Mouse (Mus musculus): ENCODE data around the gene Ccdc127. TPM values are rescaled to one million over a fixed set of nuclear protein-coding genes. Genes with fewer than 3 reads are reported as not detected.

The Ccdc127 gene
- polyA plus RNA-seq, 1 experiment: 28.9 TPM

DNA sequence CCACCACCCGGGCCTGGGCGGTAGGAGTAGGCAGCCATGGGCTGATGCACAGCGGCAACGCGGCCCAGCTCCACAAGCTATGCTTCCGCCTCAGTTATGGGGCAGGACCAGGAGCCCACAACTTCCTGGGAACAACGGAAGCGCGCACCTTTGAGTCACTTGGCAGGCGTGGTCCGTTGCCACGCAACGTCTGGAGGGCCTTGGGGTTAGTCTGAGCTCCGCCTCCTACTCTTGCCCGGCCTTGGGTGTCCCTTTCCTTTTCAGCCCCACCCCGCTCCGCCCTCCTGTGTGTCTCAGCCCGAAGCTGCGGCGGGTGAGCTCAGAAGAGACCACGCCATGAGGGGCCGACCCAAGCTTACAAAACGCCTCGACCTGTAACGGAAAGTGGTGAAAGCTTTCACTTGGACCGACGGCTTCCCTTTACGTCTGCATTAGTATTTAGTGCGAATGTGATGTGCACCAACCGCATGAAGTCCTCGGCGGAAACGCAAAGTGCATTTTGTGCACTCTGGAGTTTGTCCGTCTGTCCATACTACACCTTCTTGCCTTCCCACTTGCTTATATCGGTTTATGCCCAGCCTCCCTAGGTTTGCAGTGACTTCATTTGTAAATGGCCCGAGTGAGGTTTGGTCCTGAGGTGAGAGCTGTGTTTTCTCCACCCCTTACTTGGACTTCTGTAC is 32.8 kb upstream of the Ccdc127 start, which contains the start of gene Pdcd6:
Gene Pdcd6, minus strand, starts transcription at position 411 of the 680 bp plus-strand sequence.
- Histone ChIP-seq H3ac (ENCODE audit: control insufficient read depth, insufficient read length) (peak within 1 kb of the TSS; percentile 26), H3K36me3 (ENCODE audit: control insufficient read depth, insufficient read depth) (peaks cover 30% of the 10 kb centered on the region), H3K4me3 (peak within 1 kb of the TSS; percentile 76), H3K27me3 (ENCODE audit: control insufficient read depth, insufficient read depth, insufficient read length) (no peaks in the 10 kb centered on the region), H3K4me2 (ENCODE audit: low read depth) (peak within 1 kb of the TSS; percentile 75), H3K79me2 (ENCODE audit: control insufficient read depth, insufficient read depth) (peaks cover 30% of the 10 kb centered on the region)
- peak; percentile 85 for TF ChIP-seq POLR2A (IDR thresholded peaks at IDR 0.05; ENCODE audit: insufficient read length, low read depth)
- TF ChIP-seq POLR2AphosphoS2 (IDR thresholded peaks at IDR 0.05; ENCODE audit: insufficient read length, low read depth): peak; percentile 87
- TF ChIP-seq SRF (IDR thresholded peaks at IDR 0.05; ENCODE audit: control insufficient read depth, insufficient read length, low read depth): peak; percentile 39
- no peak for TF ChIP-seq MYOG (IDR thresholded peaks at IDR 0.05; ENCODE audit: control insufficient read depth in 1 of 3, insufficient read depth in 1 of 3, insufficient read length in 2 of 3, low read depth in 2 of 3)
- no peak for TF ChIP-seq TCF3 (IDR thresholded peaks at IDR 0.05; ENCODE audit: insufficient read length, low read depth)
- no peak for TF ChIP-seq MAX (IDR thresholded peaks at IDR 0.05; ENCODE audit: low read depth)

GRCm38 (mm10) chr13:74329321-74329720 is 20.8 kb upstream of the Ccdc127 start:
- Histone ChIP-seq H3ac (ENCODE audit: control insufficient read depth, insufficient read length) (no peak overlapping the region), H3K4me2 (ENCODE audit: low read depth) (no peak overlapping the region), H3K36me3 (ENCODE audit: control insufficient read depth, insufficient read depth) (peaks cover 49% of the 10 kb centered on the region), H3K79me2 (ENCODE audit: control insufficient read depth, insufficient read depth) (no peaks in the 10 kb centered on the region), H3K4me3 (no peak overlapping the region), H3K27me3 (ENCODE audit: control insufficient read depth, insufficient read depth, insufficient read length) (no peaks in the 10 kb centered on the region)
- TF ChIP-seq MAX (IDR thresholded peaks at IDR 0.05; ENCODE audit: low read depth): no peak
- no peak for TF ChIP-seq POLR2A (IDR thresholded peaks at IDR 0.05; ENCODE audit: insufficient read length, low read depth)
- no peak for TF ChIP-seq POLR2AphosphoS2 (IDR thresholded peaks at IDR 0.05; ENCODE audit: insufficient read length, low read depth)
- no peak for TF ChIP-seq CEBPB (IDR thresholded peaks at IDR 0.05; ENCODE audit: insufficient read depth, poor library complexity, severe bottlenecking)
- TF ChIP-seq USF1 (IDR thresholded peaks at IDR 0.05; ENCODE audit: low read depth): no peak
- TF ChIP-seq SRF (IDR thresholded peaks at IDR 0.05; ENCODE audit: control insufficient read depth, insufficient read length, low read depth): no peak
- TF ChIP-seq MYOD1 (IDR thresholded peaks at IDR 0.05; ENCODE audit: control insufficient read depth in 1 of 3, insufficient read length in 2 of 3, low read depth in 2 of 3): no peak
- TF ChIP-seq TCF12 (IDR thresholded peaks at IDR 0.05; ENCODE audit: insufficient read depth, poor library complexity, severe bottlenecking): no peak
- TF ChIP-seq TCF3 (IDR thresholded peaks at IDR 0.05; ENCODE audit: insufficient read length, low read depth): no peak
- no peak for TF ChIP-seq REST (IDR thresholded peaks at IDR 0.05; ENCODE audit: insufficient read depth, insufficient read length)
- TF ChIP-seq E2F4 (IDR thresholded peaks at IDR 0.05; ENCODE audit: insufficient read depth): no peak
- no peak for TF ChIP-seq MYOG (IDR thresholded peaks at IDR 0.05; ENCODE audit: control insufficient read depth in 1 of 3, insufficient read depth in 1 of 3, insufficient read length in 2 of 3, low read depth in 2 of 3)

DNA sequence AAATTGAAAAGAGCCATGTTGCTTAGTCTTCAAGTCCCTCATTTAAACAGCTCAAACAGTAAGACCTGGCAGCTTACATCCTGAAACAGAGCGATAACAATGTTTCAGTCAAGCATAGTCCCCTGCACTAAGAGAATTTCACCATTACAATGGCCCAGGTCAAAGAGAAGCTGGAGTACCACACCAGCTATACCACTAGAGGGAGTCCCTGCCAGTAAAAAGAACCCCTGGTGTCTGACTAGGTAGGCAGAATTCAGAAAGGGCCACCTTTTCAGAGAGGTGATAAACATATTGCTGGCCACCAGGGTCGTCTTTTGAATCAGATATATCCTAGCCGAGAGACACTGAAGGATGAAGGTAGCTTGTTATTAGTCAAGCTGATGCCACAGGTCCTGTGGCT is 9.1 kb upstream of the Ccdc127 start:
- peaks cover 9% of the 10 kb centered on the region for H3K79me2 ChIP-seq (ENCODE audit: control insufficient read depth, insufficient read depth)
- no peak overlapping the region for H3ac ChIP-seq (ENCODE audit: control insufficient read depth, insufficient read length)
- no peak for TF ChIP-seq TCF12 (IDR thresholded peaks at IDR 0.05; ENCODE audit: insufficient read depth, poor library complexity, severe bottlenecking)
- no peak for TF ChIP-seq SRF (IDR thresholded peaks at IDR 0.05; ENCODE audit: control insufficient read depth, insufficient read length, low read depth)
- TF ChIP-seq MYOG (IDR thresholded peaks at IDR 0.05; ENCODE audit: control insufficient read depth in 1 of 3, insufficient read depth in 1 of 3, insufficient read length in 2 of 3, low read depth in 2 of 3): no peak
- TF ChIP-seq E2F4 (IDR thresholded peaks at IDR 0.05; ENCODE audit: insufficient read depth): no peak
- TF ChIP-seq MYOD1 (IDR thresholded peaks at IDR 0.05; ENCODE audit: control insufficient read depth in 1 of 3, insufficient read length in 2 of 3, low read depth in 2 of 3): no peak
- no peak for TF ChIP-seq POLR2A (IDR thresholded peaks at IDR 0.05; ENCODE audit: insufficient read length, low read depth)
- TF ChIP-seq TCF3 (IDR thresholded peaks at IDR 0.05; ENCODE audit: insufficient read length, low read depth): no peak
- TF ChIP-seq POLR2AphosphoS2 (IDR thresholded peaks at IDR 0.05; ENCODE audit: insufficient read length, low read depth): no peak
- TF ChIP-seq REST (IDR thresholded peaks at IDR 0.05; ENCODE audit: insufficient read depth, insufficient read length): no peak
- TF ChIP-seq MAX (IDR thresholded peaks at IDR 0.05; ENCODE audit: low read depth): no peak
- TF ChIP-seq CEBPB (IDR thresholded peaks at IDR 0.05; ENCODE audit: insufficient read depth, poor library complexity, severe bottlenecking): no peak
- TF ChIP-seq USF1 (IDR thresholded peaks at IDR 0.05; ENCODE audit: low read depth): no peak

GRCm38 (mm10) chr13:74350435-74350906 is 362 bp downstream of the Ccdc127 start:
- no peak for TF ChIP-seq TCF12 (IDR thresholded peaks at IDR 0.05; ENCODE audit: insufficient read depth, poor library complexity, severe bottlenecking)
- no peak for TF ChIP-seq E2F4 (IDR thresholded peaks at IDR 0.05; ENCODE audit: insufficient read depth)
- no peak for TF ChIP-seq CEBPB (IDR thresholded peaks at IDR 0.05; ENCODE audit: insufficient read depth, poor library complexity, severe bottlenecking)
- TF ChIP-seq POLR2A (IDR thresholded peaks at IDR 0.05; ENCODE audit: insufficient read length, low read depth): no peak
- TF ChIP-seq MYOD1 (IDR thresholded peaks at IDR 0.05; ENCODE audit: control insufficient read depth in 1 of 3, insufficient read length in 2 of 3, low read depth in 2 of 3): no peak
- no peak for TF ChIP-seq MYOG (IDR thresholded peaks at IDR 0.05; ENCODE audit: control insufficient read depth in 1 of 3, insufficient read depth in 1 of 3, insufficient read length in 2 of 3, low read depth in 2 of 3)
- no peak for TF ChIP-seq REST (IDR thresholded peaks at IDR 0.05; ENCODE audit: insufficient read depth, insufficient read length)
- Histone ChIP-seq H3K4me2 (ENCODE audit: low read depth) (peak overlapping the region; percentile 69), H3K36me3 (ENCODE audit: control insufficient read depth, insufficient read depth) (peaks cover 17% of the 10 kb centered on the region), H3K4me3 (peak overlapping the region; percentile 97), H3K27me3 (ENCODE audit: control insufficient read depth, insufficient read depth, insufficient read length) (no peaks in the 10 kb centered on the region), H3K79me2 (ENCODE audit: control insufficient read depth, insufficient read depth) (peaks cover 79% of the 10 kb centered on the region), H3ac (ENCODE audit: control insufficient read depth, insufficient read length) (peak overlapping the region; percentile 41)

More for the DNA sequence above, 9.1 kb upstream of the Ccdc127 start:
- no peaks in the 10 kb centered on the region for H3K27me3 ChIP-seq (ENCODE audit: control insufficient read depth, insufficient read depth, insufficient read length)
- no peak overlapping the region for H3K4me3 ChIP-seq
- H3K36me3 ChIP-seq (ENCODE audit: control insufficient read depth, insufficient read depth): peaks cover 37% of the 10 kb centered on the region
- no peak overlapping the region for H3K4me2 ChIP-seq (ENCODE audit: low read depth)
